Mouse (Mus musculus) ES-Bruce4 (cell line): ENCODE results near the gene Khk. TPM values are rescaled to one million over a fixed set of nuclear protein-coding genes. Genes with fewer than 3 reads are reported as not detected.

ENCODE experiments used
- H3K27ac ChIP-seq: 2 replicates; pipeline ENCODE4 v1.5.1; 2012; ENCODE audit warnings: low read length, inconsistent platforms; ENCODE audit not compliant: insufficient read depth
- H3K27me3 ChIP-seq: 2 replicates; pipeline ENCODE4 v1.6.1; 2012; ENCODE audit warnings: mild to moderate bottlenecking, low read length, inconsistent platforms; ENCODE audit not compliant: control insufficient read depth, poor library complexity, insufficient read depth, severe bottlenecking
- H3K36me3 ChIP-seq: 2 replicates; pipeline ENCODE4 v1.6.1; 2012; ENCODE audit warnings: inconsistent platforms, mild to moderate bottlenecking, low read length, moderate library complexity; ENCODE audit not compliant: control insufficient read depth, poor library complexity, insufficient read depth, severe bottlenecking
- H3K4me1 ChIP-seq: one replicate; pipeline ENCODE4 v1.8.1; 2011; ENCODE audit warnings: low read length; ENCODE audit not compliant: control insufficient read depth, insufficient read depth
- H3K4me3 ChIP-seq: 2 replicates; pipeline ENCODE4 v1.5.1; 2011; ENCODE audit warnings: low read depth, mild to moderate bottlenecking, low read length
- H3K9ac ChIP-seq: 2 replicates; pipeline ENCODE4 v1.6.1; 2012; ENCODE audit warnings: low read depth, mild to moderate bottlenecking, inconsistent platforms; ENCODE audit not compliant: poor library complexity, severe bottlenecking
- H3K9me3 ChIP-seq: replicated peaks from 2 replicates; pipeline ENCODE4 v1.6.1; 2012; ENCODE audit warnings: mild to moderate bottlenecking, low read length, inconsistent platforms; ENCODE audit not compliant: control insufficient read depth, poor library complexity, insufficient read depth, severe bottlenecking
- CTCF ChIP-seq: IDR thresholded peaks from one replicate; pipeline ENCODE4 v1.8.1; 2011; ENCODE audit warnings: low read depth, low read length
- EP300 ChIP-seq: IDR thresholded peaks from 2 replicates; pipeline ENCODE4 v1.6.1; 2011; ENCODE audit warnings: low read depth, low read length; ENCODE audit not compliant: insufficient read depth
- POLR2A ChIP-seq: IDR thresholded peaks from one replicate; pipeline ENCODE4 v1.8.1; 2011; ENCODE audit warnings: low read length; ENCODE audit not compliant: insufficient read depth
- polyA plus RNA-seq: library from polyadenylated mRNA; stranded (reverse); fragments of >200 nt; gene quantifications from 2 replicates; pipeline ENCODE4 v1.2.4, GENCODE M21; 2011; ENCODE audit warnings: low read depth; ENCODE audit not compliant: missing spikeins, insufficient read depth, insufficient read length

Khk gene
- polyA plus RNA-seq, 1 experiment = 12.9 TPM

- no peaks in the 10 kb centered on the region for H3K36me3 ChIP-seq
- H3K27me3 ChIP-seq = no peaks in the 10 kb centered on the region
- no peaks in the 10 kb centered on the region for H3K9me3 ChIP-seq
- TF ChIP-seq CTCF (no peak), POLR2A (no peak), EP300 (no peak)
- no peaks in the 10 kb centered on the region for H3K4me1 ChIP-seq
- no peak overlapping the region for H3K27ac ChIP-seq
- no peak overlapping the region for H3K9ac ChIP-seq
- H3K4me3 ChIP-seq = no peak overlapping the region
Observed at GRCm38 (mm10) chr5:30934725-30935461, 13.7 kb downstream of the Khk start.

GRCm38 (mm10) chr5:30943004-30943403, 21.8 kb downstream of the Khk start:
- Histone ChIP-seq H3K9me3 (no peaks in the 10 kb centered on the region), H3K36me3 (no peaks in the 10 kb centered on the region), H3K27ac (no peak overlapping the region), H3K9ac (no peak overlapping the region), H3K4me1 (no peaks in the 10 kb centered on the region), H3K4me3 (no peak overlapping the region), H3K27me3 (no peaks in the 10 kb centered on the region)
- no peak for TF ChIP-seq EP300
- peak; percentile 54 for TF ChIP-seq CTCF
- TF ChIP-seq POLR2A = no peak

GRCm38 (mm10) chr5:30944344-30944743, 23.1 kb downstream of the Khk start:
- no peaks in the 10 kb centered on the region for H3K4me1 ChIP-seq
- no peak overlapping the region for H3K27ac ChIP-seq
- no peak overlapping the region for H3K4me3 ChIP-seq
- no peaks in the 10 kb centered on the region for H3K36me3 ChIP-seq
- TF ChIP-seq CTCF = no peak
- no peak for TF ChIP-seq POLR2A
- TF ChIP-seq EP300 = no peak
- H3K9me3 ChIP-seq = no peaks in the 10 kb centered on the region
- peak overlapping the region; percentile 87; the same call in 1 of the 2 replicates for H3K9ac ChIP-seq
- H3K27me3 ChIP-seq = no peaks in the 10 kb centered on the region

- Histone ChIP-seq H3K27me3 (no peaks in the 10 kb centered on the region), H3K27ac (no peak within 1 kb of the TSS)
- peak; percentile 75 for TF ChIP-seq CTCF
- peak; percentile 14 for TF ChIP-seq POLR2A
- TF ChIP-seq EP300 = no peak
Observed at GRCm38 (mm10) chr5:30944956-30945781, 23.9 kb downstream of the Khk start, which contains the start of gene Cgref1. Cgref1 (minus strand) TSS chr5:30945591.

GRCm38 (mm10) chr5:30948620-30949019, 27.4 kb downstream of the Khk start:
- Histone ChIP-seq H3K36me3 (no peaks in the 10 kb centered on the region; the same call in 1 of the 2 replicates), H3K4me3 (no peak overlapping the region), H3K9ac (no peak overlapping the region), H3K27ac (no peak overlapping the region), H3K9me3 (no peaks in the 10 kb centered on the region), H3K27me3 (no peaks in the 10 kb centered on the region), H3K4me1 (no peaks in the 10 kb centered on the region)
- TF ChIP-seq POLR2A (no peak), EP300 (no peak), CTCF (no peak)

More at GRCm38 (mm10) chr5:30944956-30945781, 23.9 kb downstream of the Khk start, which contains the start of gene Cgref1:
- Histone ChIP-seq H3K9me3 (no peaks in the 10 kb centered on the region), H3K36me3 (no peaks in the 10 kb centered on the region), H3K9ac (peak within 1 kb of the TSS; percentile 87), H3K4me3 (peak within 1 kb of the TSS; percentile 60), H3K4me1 (no peaks in the 10 kb centered on the region)
